In the genomic region with DNA sequence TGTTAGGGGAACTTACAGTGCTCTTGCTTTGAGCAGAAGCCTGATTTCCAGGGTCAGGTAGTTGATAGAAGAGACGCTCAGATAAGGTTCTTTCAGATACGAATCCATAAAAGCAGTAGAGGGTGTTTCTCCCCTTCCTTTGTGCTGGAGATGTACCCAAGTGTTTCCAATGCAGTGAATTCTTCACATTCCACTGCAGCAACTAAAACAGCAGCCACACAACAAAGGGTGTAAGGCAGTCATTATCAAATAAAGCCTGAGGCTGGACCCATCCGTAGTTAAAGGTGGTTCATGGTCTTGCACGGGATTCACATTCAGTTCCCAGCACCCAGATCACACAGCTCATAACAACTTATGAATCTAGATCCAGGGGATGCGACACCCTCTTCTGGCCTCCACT, we compare ENCODE assay signal across 8 mouse cellular contexts.
"Had no signal": no experiment of that assay in that cellular context is flagged by ENCODE, and none has a peak within 500 bp of the region (broad histone marks: within the 10 kb centered on the region; RNA-seq: fewer than 3 reads in every experiment).

No protein-coding gene starts in this region.

- DNase-seq: liver, postnatal 0 days; lung, adult 2 months; lung, postnatal 14 days; lung, postnatal 36 days; right cerebral cortex, postnatal 14 days; thymus, adult 18-20 months; thymus, postnatal 14 days; thymus, postnatal 36 days had no signal
